Mouse (Mus musculus): ENCODE data around the gene Greb1.

DNA sequence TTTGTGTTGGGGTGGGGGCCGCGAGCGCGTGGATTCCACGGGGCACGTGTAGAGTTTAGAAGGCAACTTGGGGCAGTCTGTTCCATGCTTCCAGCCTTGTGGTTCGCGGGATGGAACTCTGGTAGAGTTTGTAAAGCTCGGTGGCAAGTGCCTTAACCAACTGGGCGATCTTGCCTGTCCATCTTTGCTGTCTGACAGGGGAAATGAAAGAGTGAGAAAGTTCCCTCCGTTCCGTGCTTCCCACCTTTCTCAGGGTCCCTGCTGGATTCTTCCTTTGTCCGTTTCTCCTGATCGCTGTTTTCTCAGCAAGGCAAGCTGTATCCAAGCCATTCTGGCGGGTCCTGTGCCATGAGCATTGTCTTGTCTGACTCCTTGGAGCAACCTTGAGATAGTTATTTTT lies 10.8 kb upstream of the Greb1 start:
- TF ChIP-seq CTCF (IDR thresholded peaks at IDR 0.05; ENCODE audit: low read depth, low read length) (no peak), GATA1 (IDR thresholded peaks at IDR 0.05; ENCODE audit: borderline replicate concordance, low read length) (no peak), TAL1 (conservative IDR thresholded peaks at IDR 0.05; ENCODE audit: low read depth, low read length) (no peak)

All from G1E (cell line).